Mouse (Mus musculus): ENCODE measurements at regions not wholly inside any gene's neighbourhood (a gene's known extent, or its start where the extent isn't known, plus 50 kb on each side); places are given as distances from the start of the nearest gene placed in this dataset.

DNA sequence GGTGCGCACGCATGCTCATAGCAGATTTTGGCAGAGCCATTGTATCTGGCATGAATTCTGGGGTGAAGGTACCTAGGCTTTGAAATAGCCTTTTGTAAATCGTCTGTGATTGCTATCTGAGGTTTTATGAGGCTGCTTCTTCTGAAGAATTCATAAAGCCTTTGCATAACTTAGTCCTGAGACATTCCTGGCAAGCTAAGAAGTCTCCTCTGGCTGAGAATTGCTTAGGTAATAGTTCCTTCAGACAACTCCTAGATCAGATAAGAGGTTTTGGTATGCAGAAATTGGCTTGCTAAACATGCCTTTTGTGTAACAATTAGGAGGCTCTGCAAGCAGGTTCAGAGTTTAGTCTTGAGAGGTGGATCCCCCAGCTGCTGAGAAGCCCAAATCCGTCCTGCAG, 82.7 kb downstream of the Pmp22 start:
- WGBS, result 72% methylated on average over 4 of the region's 4 CpGs
- no peaks in the 10 kb centered on the region for H3K27me3 ChIP-seq (ENCODE audit: control insufficient read depth, insufficient read depth, low read length)

DNA sequence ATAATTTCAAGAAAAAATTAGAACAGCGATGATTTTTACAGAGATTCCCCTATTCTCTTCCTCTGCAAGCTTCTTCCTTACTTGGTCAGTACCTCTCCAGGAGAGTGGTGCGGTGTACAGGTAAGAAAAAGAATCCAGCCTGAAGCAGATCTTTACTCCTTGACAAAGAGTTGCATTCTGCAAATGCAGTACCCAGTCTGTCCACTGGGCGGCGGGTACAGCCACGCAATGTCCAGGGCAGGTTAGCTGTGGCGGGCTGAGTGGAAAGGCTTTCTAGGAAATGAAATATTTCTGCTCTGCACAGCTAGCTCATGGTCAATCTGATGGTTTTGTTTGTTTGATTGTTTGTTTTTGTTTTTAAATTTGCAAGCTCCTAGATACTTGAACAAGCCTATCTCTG, 84.3 kb downstream of the Pmp22 start:
- no peaks in the 10 kb centered on the region for H3K36me3 ChIP-seq (ENCODE audit: control insufficient read depth, insufficient read depth, low read length)
- TF ChIP-seq EP300 (IDR thresholded peaks at IDR 0.05; ENCODE audit: insufficient read depth, low read depth, low read length) (0 out of 2 replicates have a peak, but pooled peaks have one; percentile 41), POLR2A (IDR thresholded peaks at IDR 0.05; ENCODE audit: insufficient read depth, low read depth, low read length) (no peak), CTCF (IDR thresholded peaks at IDR 0.05) (peak; percentile 98)
- intact Hi-C loops (cut with DNase I), result loop anchor here (2.0 to 5.0 kb wide), 2 partner anchors 180 to 1754 kb away; no protein-coding TSS in a partner anchor
- no peaks in the 10 kb centered on the region for H3K4me1 ChIP-seq (ENCODE audit: control insufficient read depth, insufficient read depth, low read length)
- H3K27me3 ChIP-seq (ENCODE audit: control insufficient read depth, insufficient read depth, low read length), result no peaks in the 10 kb centered on the region
- WGBS, result 11% methylated on average over 6 of the region's 6 CpGs
- peak; percentile 56 to 86 for DNase-seq
- no peak overlapping the region for H3K4me3 ChIP-seq
- no peak overlapping the region for H3K9ac ChIP-seq (ENCODE audit: low read depth, low read length)
- no peak overlapping the region for H3K27ac ChIP-seq
- no peaks in the 10 kb centered on the region for H3K79me2 ChIP-seq (replicated peaks; ENCODE audit: control insufficient read depth, insufficient read depth, low read length)

More for the DNA sequence above, 82.7 kb downstream of the Pmp22 start:
- H3K4me1 ChIP-seq (ENCODE audit: control insufficient read depth, insufficient read depth, low read length), result no peaks in the 10 kb centered on the region
- intact Hi-C loops (cut with DNase I), result loop anchor here (5.0 kb wide), 1 partner anchor 1756 kb away; no protein-coding TSS in a partner anchor
- H3K27ac ChIP-seq, result no peak overlapping the region
- no peak overlapping the region for H3K9ac ChIP-seq (ENCODE audit: low read depth, low read length)
- H3K36me3 ChIP-seq (ENCODE audit: control insufficient read depth, insufficient read depth, low read length), result no peaks in the 10 kb centered on the region
- no peak for DNase-seq
- TF ChIP-seq POLR2A (IDR thresholded peaks at IDR 0.05; ENCODE audit: insufficient read depth, low read depth, low read length) (no peak), CTCF (IDR thresholded peaks at IDR 0.05) (no peak), EP300 (IDR thresholded peaks at IDR 0.05; ENCODE audit: insufficient read depth, low read depth, low read length) (no peak)
- H3K4me3 ChIP-seq, result no peak overlapping the region
- no peaks in the 10 kb centered on the region for H3K79me2 ChIP-seq (replicated peaks; ENCODE audit: control insufficient read depth, insufficient read depth, low read length)

GRCm38 (mm10) chr11:63213901-63214425, 85.2 kb downstream of the Pmp22 start:
- H3K27me3 ChIP-seq (ENCODE audit: control insufficient read depth, insufficient read depth, low read length), result no peaks in the 10 kb centered on the region
- DNase-seq, result no peak
- no peaks in the 10 kb centered on the region for H3K4me1 ChIP-seq (ENCODE audit: control insufficient read depth, insufficient read depth, low read length)
- H3K27ac ChIP-seq, result no peak overlapping the region
- no peaks in the 10 kb centered on the region for H3K36me3 ChIP-seq (ENCODE audit: control insufficient read depth, insufficient read depth, low read length)
- TF ChIP-seq EP300 (IDR thresholded peaks at IDR 0.05; ENCODE audit: insufficient read depth, low read depth, low read length) (no peak), POLR2A (IDR thresholded peaks at IDR 0.05; ENCODE audit: insufficient read depth, low read depth, low read length) (no peak), CTCF (IDR thresholded peaks at IDR 0.05) (no peak)
- no peak overlapping the region for H3K9ac ChIP-seq (ENCODE audit: low read depth, low read length)
- no peaks in the 10 kb centered on the region for H3K79me2 ChIP-seq (replicated peaks; ENCODE audit: control insufficient read depth, insufficient read depth, low read length)
- no peak overlapping the region for H3K4me3 ChIP-seq
- WGBS, result 42% methylated on average over 19 of the region's 19 CpGs
- intact Hi-C loops (cut with DNase I), result loop anchor here (2.0 to 5.0 kb wide), 2 partner anchors 179 to 1753 kb away; no protein-coding TSS in a partner anchor

- intact Hi-C loops (cut with DNase I), result no loop called here
- no peak overlapping the region for H3K27ac ChIP-seq
Observed at GRCm38 (mm10) chr11:63215993-63216392, 87.2 kb downstream of the Pmp22 start.

DNA sequence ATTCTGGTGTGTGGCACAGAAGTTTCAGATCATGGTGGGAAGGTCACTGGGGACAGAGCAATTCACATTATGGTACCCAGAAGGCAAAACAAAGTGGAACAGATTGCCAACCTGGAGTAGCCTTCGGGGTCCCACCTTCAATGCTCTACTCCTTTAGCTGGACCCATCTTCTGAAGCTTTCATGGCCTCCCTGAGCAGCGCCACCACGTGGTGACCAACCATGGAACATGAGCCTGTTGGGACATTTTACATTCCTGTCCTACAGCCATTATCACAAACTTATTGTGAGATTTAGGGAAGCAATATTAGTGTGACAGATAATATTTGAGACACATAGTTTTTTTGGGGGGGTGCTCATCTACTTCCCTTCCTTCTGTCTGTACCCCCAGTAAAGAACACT, 88.3 kb downstream of the Pmp22 start:
- no peak for DNase-seq
- Histone ChIP-seq H3K4me1 (ENCODE audit: control insufficient read depth, insufficient read depth, low read length) (no peaks in the 10 kb centered on the region), H3K27ac (no peak overlapping the region), H3K4me3 (no peak overlapping the region), H3K9ac (ENCODE audit: low read depth, low read length) (no peak overlapping the region), H3K27me3 (ENCODE audit: control insufficient read depth, insufficient read depth, low read length) (no peaks in the 10 kb centered on the region), H3K79me2 (replicated peaks; ENCODE audit: control insufficient read depth, insufficient read depth, low read length) (no peaks in the 10 kb centered on the region), H3K36me3 (ENCODE audit: control insufficient read depth, insufficient read depth, low read length) (no peaks in the 10 kb centered on the region)
- WGBS, result 53% methylated on average over 3 of the region's 3 CpGs
- intact Hi-C loops (cut with DNase I), result no loop called here
- TF ChIP-seq EP300 (IDR thresholded peaks at IDR 0.05; ENCODE audit: insufficient read depth, low read depth, low read length) (no peak), POLR2A (IDR thresholded peaks at IDR 0.05; ENCODE audit: insufficient read depth, low read depth, low read length) (no peak), CTCF (IDR thresholded peaks at IDR 0.05) (no peak)

More at GRCm38 (mm10) chr11:63215993-63216392, 87.2 kb downstream of the Pmp22 start:
- 78% methylated on average over 2 of the region's 2 CpGs for WGBS
- Histone ChIP-seq H3K27me3 (ENCODE audit: control insufficient read depth, insufficient read depth, low read length) (no peaks in the 10 kb centered on the region), H3K9ac (ENCODE audit: low read depth, low read length) (no peak overlapping the region), H3K36me3 (ENCODE audit: control insufficient read depth, insufficient read depth, low read length) (no peaks in the 10 kb centered on the region), H3K4me3 (no peak overlapping the region), H3K79me2 (replicated peaks; ENCODE audit: control insufficient read depth, insufficient read depth, low read length) (no peaks in the 10 kb centered on the region), H3K4me1 (ENCODE audit: control insufficient read depth, insufficient read depth, low read length) (no peaks in the 10 kb centered on the region)
- no peak for DNase-seq
- peak; percentile 18; the same call in 1 of the 2 replicates for TF ChIP-seq CTCF (IDR thresholded peaks at IDR 0.05)
- no peak for TF ChIP-seq POLR2A (IDR thresholded peaks at IDR 0.05; ENCODE audit: insufficient read depth, low read depth, low read length)

DNA sequence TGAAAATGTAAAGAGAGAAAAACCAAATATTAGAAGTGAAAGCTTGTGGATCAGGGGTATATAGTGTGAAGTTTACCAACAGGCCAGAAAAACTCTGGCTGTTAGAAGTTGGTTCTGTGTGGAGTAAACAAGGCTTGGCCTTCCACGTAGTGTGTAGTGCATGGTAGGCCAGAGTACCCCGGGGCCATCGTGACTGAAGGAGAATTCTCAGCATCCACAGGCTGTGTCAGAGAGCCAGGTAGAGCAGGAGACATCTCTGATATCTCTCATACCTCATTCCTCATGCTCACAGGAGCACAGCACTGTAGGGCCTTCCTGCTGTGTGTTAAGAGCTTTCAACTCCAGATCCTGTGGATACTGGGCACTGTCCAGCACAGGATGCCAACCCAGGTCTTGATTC, 97.7 kb downstream of the Pmp22 start:
- intact Hi-C loops (cut with DNase I), result no loop called here
- no peak overlapping the region for H3K4me3 ChIP-seq
- no peaks in the 10 kb centered on the region for H3K27me3 ChIP-seq (ENCODE audit: control insufficient read depth, insufficient read depth, low read length)
- H3K36me3 ChIP-seq (ENCODE audit: control insufficient read depth, insufficient read depth, low read length), result no peaks in the 10 kb centered on the region
- no peak overlapping the region for H3K27ac ChIP-seq
- 93% methylated on average over 3 of the region's 3 CpGs for WGBS
- no peaks in the 10 kb centered on the region for H3K4me1 ChIP-seq (ENCODE audit: control insufficient read depth, insufficient read depth, low read length)
- TF ChIP-seq POLR2A (IDR thresholded peaks at IDR 0.05; ENCODE audit: insufficient read depth, low read depth, low read length) (no peak), EP300 (IDR thresholded peaks at IDR 0.05; ENCODE audit: insufficient read depth, low read depth, low read length) (no peak), CTCF (IDR thresholded peaks at IDR 0.05) (no peak)
- H3K79me2 ChIP-seq (replicated peaks; ENCODE audit: control insufficient read depth, insufficient read depth, low read length), result no peaks in the 10 kb centered on the region
- H3K9ac ChIP-seq (ENCODE audit: low read depth, low read length), result no peak overlapping the region
- DNase-seq, result no peak

Measured in heart, adult 2 months (tissue).